Mouse (Mus musculus) forebrain, embryonic 12.5 days (tissue): Measurements from ENCODE around the gene Cdc34. TPM values are rescaled to one million over a fixed set of nuclear protein-coding genes. Genes with fewer than 3 reads are reported as not detected.
A peak's percentile ranks its signal among the peaks of the same experiment; 100 is the strongest.

Experiments used
- ATAC-seq: fragments of 200-750 bp; cut with Nextera tagmentation; 2 replicates; pipeline ENCODE4 v1.8.0; 2017; ENCODE audit warnings: moderate TSS enrichment; ENCODE audit not compliant: low FRiP score
- H3K27ac ChIP-seq: fragments of 300-500 bp; sonication (generic); 2 replicates; pipeline ENCODE4 v1.5.1; 2016; ENCODE audit warnings: mild to moderate bottlenecking
- H3K27me3 ChIP-seq: fragments of 300-500 bp; sonication (generic); 2 replicates; pipeline ENCODE4 v1.6.1; 2016; ENCODE audit warnings: mild to moderate bottlenecking
- H3K36me3 ChIP-seq: fragments of 300-500 bp; sonication (generic); replicated peaks from 2 replicates; pipeline ENCODE4 v1.6.1; 2016; ENCODE audit warnings: mild to moderate bottlenecking
- H3K4me1 ChIP-seq: fragments of 300-500 bp; sonication (generic); 2 replicates; pipeline ENCODE4 v1.6.1; 2016
- H3K4me2 ChIP-seq: fragments of 300-500 bp; sonication (generic); 2 replicates; pipeline ENCODE4 v1.6.1; 2016; ENCODE audit warnings: mild to moderate bottlenecking, moderate library complexity
- H3K4me3 ChIP-seq: fragments of 300-500 bp; sonication (generic); replicated peaks from 2 replicates; pipeline ENCODE4 v1.5.1; 2016; ENCODE audit warnings: mild to moderate bottlenecking
- H3K9ac ChIP-seq: fragments of 300-500 bp; sonication (generic); 2 replicates; pipeline ENCODE4 v1.6.1; 2016; ENCODE audit warnings: mild to moderate bottlenecking
- H3K9me3 ChIP-seq: fragments of 300-500 bp; sonication (generic); 2 replicates; pipeline ENCODE4 v1.6.1; 2016
- WGBS: fragments of 180-500 bp; shearing (Covaris S2); methylation state at CpG from one replicate; pipeline ENCODE4 v1.1.7; 2016; 5-methylcytosine and 5-hydroxymethylcytosine counted together
- polyA plus RNA-seq: library from polyadenylated mRNA; unstranded; fragments of >200 nt; fragmentation: Nextera tagmentation; extraction: Ambion mirVana; gene quantifications from 2 replicates; pipeline ENCODE4 v1.2.1, GENCODE M21; 2016

The Cdc34 gene
- polyA plus RNA-seq, 1 experiment from 2014 or later: 129 TPM

GRCm38 (mm10) chr10:79703541-79703940, 21.5 kb downstream of the Cdc34 start:
- Histone ChIP-seq H3K27ac (peak overlapping the region; percentile 50; the same call in 1 of the 2 replicates), H3K27me3 (no peaks in the 10 kb centered on the region), H3K9me3 (no peaks in the 10 kb centered on the region), H3K4me1 (peaks cover 36% of the 10 kb centered on the region), H3K9ac (peak overlapping the region; percentile 86; the same call in 1 of the 2 replicates), H3K4me2 (peak overlapping the region; percentile 81), H3K36me3 (peaks cover 13% of the 10 kb centered on the region), H3K4me3 (peak overlapping the region; percentile 77)
- ATAC-seq: no peak
- WGBS: 75% methylated on average over 10 of the region's 10 CpGs

GRCm38 (mm10) chr10:79704065-79704969, 22.3 kb downstream of the Cdc34 start, which contains the start of gene Bsg:
TSS of gene Bsg (plus strand) at chr10:79704491.
- Histone ChIP-seq H3K27ac (peak within 1 kb of the TSS; percentile 69), H3K9me3 (no peaks in the 10 kb centered on the region), H3K36me3 (peaks cover 20% of the 10 kb centered on the region), H3K4me1 (peaks cover 36% of the 10 kb centered on the region), H3K27me3 (no peaks in the 10 kb centered on the region), H3K9ac (peak within 1 kb of the TSS; percentile 86), H3K4me2 (peak within 1 kb of the TSS; percentile 81), H3K4me3 (peak within 1 kb of the TSS; percentile 77)
- under 1% methylated on average over 60 of the region's 65 CpGs for WGBS
- peak; percentile 97 for ATAC-seq

GRCm38 (mm10) chr10:79704970-79705360, 23.0 kb downstream of the Cdc34 start:
- H3K27ac ChIP-seq: no peak overlapping the region
- peak overlapping the region; percentile 81 for H3K4me2 ChIP-seq
- H3K36me3 ChIP-seq: peaks cover 27% of the 10 kb centered on the region
- H3K9me3 ChIP-seq: no peaks in the 10 kb centered on the region
- H3K9ac ChIP-seq: peak overlapping the region; percentile 86
- 0 out of 2 replicates have a peak, but pooled peaks have one; percentile 0 for ATAC-seq
- no peaks in the 10 kb centered on the region for H3K27me3 ChIP-seq
- peak overlapping the region; percentile 77 for H3K4me3 ChIP-seq
- H3K4me1 ChIP-seq: peaks cover 36% of the 10 kb centered on the region
- WGBS: 5% methylated on average over 10 of the region's 10 CpGs

GRCm38 (mm10) chr10:79705951-79706350, 24.0 kb downstream of the Cdc34 start:
- 90% methylated on average over 5 of the region's 5 CpGs for WGBS
- Histone ChIP-seq H3K4me3 (peak overlapping the region; percentile 77), H3K9me3 (no peaks in the 10 kb centered on the region), H3K27me3 (no peaks in the 10 kb centered on the region), H3K4me2 (peak overlapping the region; percentile 81), H3K4me1 (peaks cover 36% of the 10 kb centered on the region), H3K9ac (peak overlapping the region; percentile 86), H3K36me3 (peaks cover 37% of the 10 kb centered on the region), H3K27ac (0 out of 2 replicates have a peak overlapping the region, but pooled peaks have one; percentile 19)
- ATAC-seq: no peak

GRCm38 (mm10) chr10:79706406-79707094, 24.6 kb downstream of the Cdc34 start:
- Histone ChIP-seq H3K4me2 (peak overlapping the region; percentile 81), H3K4me3 (peak overlapping the region; percentile 10; the same call in 1 of the 2 replicates), H3K4me1 (peaks cover 33% of the 10 kb centered on the region), H3K9ac (peak overlapping the region; percentile 86), H3K9me3 (no peaks in the 10 kb centered on the region), H3K27me3 (no peaks in the 10 kb centered on the region), H3K36me3 (peaks cover 43% of the 10 kb centered on the region), H3K27ac (no peak overlapping the region)
- ATAC-seq: no peak
- WGBS: 86% methylated on average over 5 of the region's 5 CpGs

GRCm38 (mm10) chr10:79707162-79707561, 25.2 kb downstream of the Cdc34 start:
- Histone ChIP-seq H3K4me3 (peak overlapping the region; percentile 10; the same call in 1 of the 2 replicates), H3K27ac (no peak overlapping the region), H3K27me3 (no peaks in the 10 kb centered on the region), H3K4me2 (0 out of 2 replicates have a peak overlapping the region, but pooled peaks have one; percentile 2), H3K36me3 (peaks cover 49% of the 10 kb centered on the region), H3K9me3 (no peaks in the 10 kb centered on the region), H3K9ac (0 out of 2 replicates have a peak overlapping the region, but pooled peaks have one; percentile 86), H3K4me1 (peaks cover 33% of the 10 kb centered on the region)
- no peak for ATAC-seq
- WGBS: 79% methylated on average over 1 of the region's 1 CpGs

GRCm38 (mm10) chr10:79707759-79708158, 25.8 kb downstream of the Cdc34 start:
- Histone ChIP-seq H3K9me3 (no peaks in the 10 kb centered on the region), H3K4me3 (no peak overlapping the region), H3K27me3 (no peaks in the 10 kb centered on the region), H3K36me3 (peaks cover 53% of the 10 kb centered on the region), H3K4me2 (no peak overlapping the region), H3K4me1 (peaks cover 33% of the 10 kb centered on the region), H3K9ac (no peak overlapping the region; the same call in 1 of the 2 replicates), H3K27ac (no peak overlapping the region)
- no peak for ATAC-seq
- 77% methylated on average over 4 of the region's 4 CpGs for WGBS

GRCm38 (mm10) chr10:79708668-79709067, 26.7 kb downstream of the Cdc34 start:
- 93% methylated on average over 21 of the region's 21 CpGs for WGBS
- Histone ChIP-seq H3K36me3 (peaks cover 53% of the 10 kb centered on the region), H3K4me3 (no peak overlapping the region), H3K4me1 (peaks cover 33% of the 10 kb centered on the region), H3K27me3 (no peaks in the 10 kb centered on the region), H3K9ac (no peak overlapping the region), H3K9me3 (no peaks in the 10 kb centered on the region), H3K27ac (no peak overlapping the region), H3K4me2 (no peak overlapping the region)
- no peak for ATAC-seq

- H3K27ac ChIP-seq: no peak overlapping the region
- H3K4me2 ChIP-seq: no peak overlapping the region
- peaks cover 33% of the 10 kb centered on the region for H3K4me1 ChIP-seq
- no peak overlapping the region for H3K4me3 ChIP-seq
- 84% methylated on average over 7 of the region's 7 CpGs for WGBS
- H3K27me3 ChIP-seq: peaks cover 5% of the 10 kb centered on the region; the same call in 1 of the 2 replicates
- no peaks in the 10 kb centered on the region for H3K9me3 ChIP-seq
- peaks cover 53% of the 10 kb centered on the region for H3K36me3 ChIP-seq
- H3K9ac ChIP-seq: no peak overlapping the region
- ATAC-seq: no peak
Measured at GRCm38 (mm10) chr10:79709307-79709706, 27.3 kb downstream of the Cdc34 start.

GRCm38 (mm10) chr10:79712029-79712428, 30.0 kb downstream of the Cdc34 start:
- ATAC-seq: no peak
- peaks cover 45% of the 10 kb centered on the region for H3K36me3 ChIP-seq
- WGBS: 80% methylated on average over 1 of the region's 1 CpGs

GRCm38 (mm10) chr10:79712499-79713126, 30.6 kb downstream of the Cdc34 start:
- no peak overlapping the region for H3K4me3 ChIP-seq
- H3K4me2 ChIP-seq: no peak overlapping the region
- peaks cover 39% of the 10 kb centered on the region for H3K27me3 ChIP-seq
- no peaks in the 10 kb centered on the region for H3K9me3 ChIP-seq
- peak overlapping the region; percentile 42; the same call in 1 of the 2 replicates for H3K27ac ChIP-seq
- peaks cover 16% of the 10 kb centered on the region for H3K4me1 ChIP-seq
- no peak overlapping the region for H3K9ac ChIP-seq
- H3K36me3 ChIP-seq: peaks cover 42% of the 10 kb centered on the region
- no peak for ATAC-seq
- 13% methylated on average over 4 of the region's 6 CpGs for WGBS

More at GRCm38 (mm10) chr10:79712029-79712428, 30.0 kb downstream of the Cdc34 start:
- no peaks in the 10 kb centered on the region for H3K9me3 ChIP-seq
- H3K4me3 ChIP-seq: no peak overlapping the region
- peaks cover 16% of the 10 kb centered on the region for H3K4me1 ChIP-seq
- H3K9ac ChIP-seq: no peak overlapping the region
- no peak overlapping the region for H3K27ac ChIP-seq
- peaks cover 33% of the 10 kb centered on the region for H3K27me3 ChIP-seq
- no peak overlapping the region for H3K4me2 ChIP-seq
